Mouse (Mus musculus): Measurements from ENCODE around the gene Pex7. TPM values are rescaled to one million over a fixed set of nuclear protein-coding genes. Genes with fewer than 3 reads are reported as not detected.

Gene Pex7
- polyA plus RNA-seq, 1 experiment from 2014 or later: 33.8 TPM

- Histone ChIP-seq H3K27ac (ENCODE audit: low read depth, low read length) (no peak overlapping the region), H3K4me3 (ENCODE audit: low read depth, low read length) (no peak overlapping the region), H3K36me3 (ENCODE audit: control insufficient read depth, insufficient read depth, low read length) (no peaks in the 10 kb centered on the region), H3K9me3 (ENCODE audit: control insufficient read depth, low read length) (no peaks in the 10 kb centered on the region), H3K9ac (replicated peaks; ENCODE audit: low read depth, low read length) (no peak overlapping the region), H3K4me2 (ENCODE audit: low read depth, low read length) (no peak overlapping the region), H3K4me1 (ENCODE audit: control insufficient read depth, insufficient read depth, low read length) (no peaks in the 10 kb centered on the region), H3K27me3 (ENCODE audit: control insufficient read depth, insufficient read depth, low read length) (no peaks in the 10 kb centered on the region)
- 57% methylated on average over 2 of the region's 2 CpGs for WGBS
- no peak for ATAC-seq (ENCODE audit: low read depth)
Observed at GRCm38 (mm10) chr10:19900191-19900590, 7.3 kb downstream of the Pex7 start.

- H3K4me3 ChIP-seq (ENCODE audit: low read depth, low read length): no peak overlapping the region
- H3K27me3 ChIP-seq (ENCODE audit: control insufficient read depth, insufficient read depth, low read length): no peaks in the 10 kb centered on the region
- H3K4me1 ChIP-seq (ENCODE audit: control insufficient read depth, insufficient read depth, low read length): no peaks in the 10 kb centered on the region
- ATAC-seq (ENCODE audit: low read depth): 0 out of 2 replicates have a peak, but pooled peaks have one; percentile 28
- H3K36me3 ChIP-seq (ENCODE audit: control insufficient read depth, insufficient read depth, low read length): no peaks in the 10 kb centered on the region
- no peak overlapping the region for H3K4me2 ChIP-seq (ENCODE audit: low read depth, low read length)
- 20% methylated on average over 4 of the region's 4 CpGs for WGBS
- H3K27ac ChIP-seq (ENCODE audit: low read depth, low read length): no peak overlapping the region
- no peak overlapping the region for H3K9ac ChIP-seq (replicated peaks; ENCODE audit: low read depth, low read length)
- H3K9me3 ChIP-seq (ENCODE audit: control insufficient read depth, low read length): no peaks in the 10 kb centered on the region
Observed at GRCm38 (mm10) chr10:19893976-19894375, 13.5 kb downstream of the Pex7 start.

GRCm38 (mm10) chr10:19893146-19893545, 14.3 kb downstream of the Pex7 start:
- 70% methylated on average over 6 of the region's 6 CpGs for WGBS
- ATAC-seq (ENCODE audit: low read depth): no peak
- H3K9ac ChIP-seq (replicated peaks; ENCODE audit: low read depth, low read length): no peak overlapping the region
- no peaks in the 10 kb centered on the region for H3K4me1 ChIP-seq (ENCODE audit: control insufficient read depth, insufficient read depth, low read length)
- H3K27me3 ChIP-seq (ENCODE audit: control insufficient read depth, insufficient read depth, low read length): no peaks in the 10 kb centered on the region
- no peak overlapping the region for H3K27ac ChIP-seq (ENCODE audit: low read depth, low read length)
- H3K9me3 ChIP-seq (ENCODE audit: control insufficient read depth, low read length): no peaks in the 10 kb centered on the region
- no peaks in the 10 kb centered on the region for H3K36me3 ChIP-seq (ENCODE audit: control insufficient read depth, insufficient read depth, low read length)
- no peak overlapping the region for H3K4me2 ChIP-seq (ENCODE audit: low read depth, low read length)
- no peak overlapping the region for H3K4me3 ChIP-seq (ENCODE audit: low read depth, low read length)

GRCm38 (mm10) chr10:19891686-19892085, 15.8 kb downstream of the Pex7 start:
- Histone ChIP-seq H3K9ac (replicated peaks; ENCODE audit: low read depth, low read length) (no peak overlapping the region), H3K4me2 (ENCODE audit: low read depth, low read length) (no peak overlapping the region), H3K4me1 (ENCODE audit: control insufficient read depth, insufficient read depth, low read length) (no peaks in the 10 kb centered on the region), H3K4me3 (ENCODE audit: low read depth, low read length) (no peak overlapping the region), H3K27me3 (ENCODE audit: control insufficient read depth, insufficient read depth, low read length) (no peaks in the 10 kb centered on the region), H3K9me3 (ENCODE audit: control insufficient read depth, low read length) (no peaks in the 10 kb centered on the region), H3K36me3 (ENCODE audit: control insufficient read depth, insufficient read depth, low read length) (no peaks in the 10 kb centered on the region), H3K27ac (ENCODE audit: low read depth, low read length) (no peak overlapping the region)
- ATAC-seq (ENCODE audit: low read depth): no peak
- WGBS: 57% methylated on average over 3 of the region's 3 CpGs

- 74% methylated on average over 3 of the region's 3 CpGs for WGBS
- Histone ChIP-seq H3K4me3 (ENCODE audit: low read depth, low read length) (no peak overlapping the region), H3K9me3 (ENCODE audit: control insufficient read depth, low read length) (no peaks in the 10 kb centered on the region), H3K4me1 (ENCODE audit: control insufficient read depth, insufficient read depth, low read length) (no peaks in the 10 kb centered on the region), H3K36me3 (ENCODE audit: control insufficient read depth, insufficient read depth, low read length) (no peaks in the 10 kb centered on the region), H3K27ac (ENCODE audit: low read depth, low read length) (no peak overlapping the region), H3K27me3 (ENCODE audit: control insufficient read depth, insufficient read depth, low read length) (no peaks in the 10 kb centered on the region), H3K9ac (replicated peaks; ENCODE audit: low read depth, low read length) (no peak overlapping the region), H3K4me2 (ENCODE audit: low read depth, low read length) (no peak overlapping the region)
- no peak for ATAC-seq (ENCODE audit: low read depth)
Observed at GRCm38 (mm10) chr10:19889908-19890307, 17.6 kb downstream of the Pex7 start.

GRCm38 (mm10) chr10:19886249-19886648, 21.2 kb downstream of the Pex7 start:
- Histone ChIP-seq H3K27me3 (ENCODE audit: control insufficient read depth, insufficient read depth, low read length) (no peaks in the 10 kb centered on the region), H3K9ac (replicated peaks; ENCODE audit: low read depth, low read length) (no peak overlapping the region), H3K4me3 (ENCODE audit: low read depth, low read length) (no peak overlapping the region), H3K4me1 (ENCODE audit: control insufficient read depth, insufficient read depth, low read length) (no peaks in the 10 kb centered on the region), H3K9me3 (ENCODE audit: control insufficient read depth, low read length) (no peaks in the 10 kb centered on the region), H3K4me2 (ENCODE audit: low read depth, low read length) (no peak overlapping the region), H3K36me3 (ENCODE audit: control insufficient read depth, insufficient read depth, low read length) (no peaks in the 10 kb centered on the region), H3K27ac (ENCODE audit: low read depth, low read length) (no peak overlapping the region)
- ATAC-seq (ENCODE audit: low read depth): no peak
- 96% methylated on average over 3 of the region's 3 CpGs for WGBS

GRCm38 (mm10) chr10:19884409-19884808, 23.1 kb downstream of the Pex7 start:
- Histone ChIP-seq H3K4me3 (ENCODE audit: low read depth, low read length) (no peak overlapping the region), H3K9me3 (ENCODE audit: control insufficient read depth, low read length) (no peaks in the 10 kb centered on the region), H3K36me3 (ENCODE audit: control insufficient read depth, insufficient read depth, low read length) (no peaks in the 10 kb centered on the region), H3K4me1 (ENCODE audit: control insufficient read depth, insufficient read depth, low read length) (no peaks in the 10 kb centered on the region), H3K27ac (ENCODE audit: low read depth, low read length) (no peak overlapping the region), H3K9ac (replicated peaks; ENCODE audit: low read depth, low read length) (no peak overlapping the region), H3K4me2 (ENCODE audit: low read depth, low read length) (no peak overlapping the region), H3K27me3 (ENCODE audit: control insufficient read depth, insufficient read depth, low read length) (no peaks in the 10 kb centered on the region)
- 84% methylated on average over 4 of the region's 4 CpGs for WGBS
- no peak for ATAC-seq (ENCODE audit: low read depth)

- no peaks in the 10 kb centered on the region for H3K9me3 ChIP-seq (ENCODE audit: control insufficient read depth, low read length)
- no peak overlapping the region for H3K4me2 ChIP-seq (ENCODE audit: low read depth, low read length)
- H3K27me3 ChIP-seq (ENCODE audit: control insufficient read depth, insufficient read depth, low read length): no peaks in the 10 kb centered on the region
- H3K9ac ChIP-seq (replicated peaks; ENCODE audit: low read depth, low read length): no peak overlapping the region
- no peak overlapping the region for H3K27ac ChIP-seq (ENCODE audit: low read depth, low read length)
- no peak for ATAC-seq (ENCODE audit: low read depth)
- 68% methylated on average over 3 of the region's 3 CpGs for WGBS
- H3K4me1 ChIP-seq (ENCODE audit: control insufficient read depth, insufficient read depth, low read length): no peaks in the 10 kb centered on the region
- H3K4me3 ChIP-seq (ENCODE audit: low read depth, low read length): no peak overlapping the region
- no peaks in the 10 kb centered on the region for H3K36me3 ChIP-seq (ENCODE audit: control insufficient read depth, insufficient read depth, low read length)
Observed at GRCm38 (mm10) chr10:19880437-19880836, 27.1 kb downstream of the Pex7 start.

- H3K4me2 ChIP-seq (ENCODE audit: low read depth, low read length): no peak overlapping the region
- H3K27ac ChIP-seq (ENCODE audit: low read depth, low read length): no peak overlapping the region
- no peak overlapping the region for H3K9ac ChIP-seq (replicated peaks; ENCODE audit: low read depth, low read length)
- no peaks in the 10 kb centered on the region for H3K36me3 ChIP-seq (ENCODE audit: control insufficient read depth, insufficient read depth, low read length)
- H3K4me3 ChIP-seq (ENCODE audit: low read depth, low read length): no peak overlapping the region
- ATAC-seq (ENCODE audit: low read depth): no peak
- no peaks in the 10 kb centered on the region for H3K4me1 ChIP-seq (ENCODE audit: control insufficient read depth, insufficient read depth, low read length)
- H3K27me3 ChIP-seq (ENCODE audit: control insufficient read depth, insufficient read depth, low read length): no peaks in the 10 kb centered on the region
- H3K9me3 ChIP-seq (ENCODE audit: control insufficient read depth, low read length): no peaks in the 10 kb centered on the region
- WGBS: 65% methylated on average over 6 of the region's 6 CpGs
Observed at GRCm38 (mm10) chr10:19879161-19879560, 28.3 kb downstream of the Pex7 start.

GRCm38 (mm10) chr10:19877679-19878078, 29.8 kb downstream of the Pex7 start:
- H3K4me1 ChIP-seq (ENCODE audit: control insufficient read depth, insufficient read depth, low read length): no peaks in the 10 kb centered on the region
- H3K27ac ChIP-seq (ENCODE audit: low read depth, low read length): no peak overlapping the region
- no peak overlapping the region for H3K4me2 ChIP-seq (ENCODE audit: low read depth, low read length)
- ATAC-seq (ENCODE audit: low read depth): no peak
- no peak overlapping the region for H3K4me3 ChIP-seq (ENCODE audit: low read depth, low read length)
- no peaks in the 10 kb centered on the region for H3K36me3 ChIP-seq (ENCODE audit: control insufficient read depth, insufficient read depth, low read length)
- no peaks in the 10 kb centered on the region for H3K9me3 ChIP-seq (ENCODE audit: control insufficient read depth, low read length)
- no peaks in the 10 kb centered on the region for H3K27me3 ChIP-seq (ENCODE audit: control insufficient read depth, insufficient read depth, low read length)
- WGBS: 82% methylated on average over 9 of the region's 9 CpGs
- no peak overlapping the region for H3K9ac ChIP-seq (replicated peaks; ENCODE audit: low read depth, low read length)

Measured in neural tube, embryonic 14.5 days (tissue).